Mouse (Mus musculus): ENCODE results near the gene Hpn. TPM values are rescaled to one million over a fixed set of nuclear protein-coding genes. Genes with fewer than 3 reads are reported as not detected.

Gene Hpn
- polyA plus RNA-seq, 1 experiment: 7.0 TPM

- DNase-seq: no peak
- Histone ChIP-seq H3K27ac (ENCODE audit: control insufficient read depth, insufficient read depth, low read length) (no peak overlapping the region), H3K27me3 (ENCODE audit: control insufficient read depth, insufficient read depth, low read length) (no peaks in the 10 kb centered on the region), H3K36me3 (ENCODE audit: control insufficient read depth, insufficient read depth, low read length) (peaks cover 40% of the 10 kb centered on the region), H3K4me1 (replicated peaks; ENCODE audit: control insufficient read depth, insufficient read depth, low read length) (peaks cover 35% of the 10 kb centered on the region), H3K4me3 (ENCODE audit: control insufficient read depth, insufficient read depth, low read length) (no peak overlapping the region)
- peak; percentile 37; the same call in 1 of the 2 replicates for TF ChIP-seq CTCF (IDR thresholded peaks at IDR 0.05; ENCODE audit: borderline replicate concordance, control insufficient read depth, extremely low read depth, insufficient read depth, low read length, poor library complexity)
- no peak for TF ChIP-seq POLR2A (IDR thresholded peaks at IDR 0.05; ENCODE audit: control insufficient read depth, extremely low read depth, insufficient read depth, low read length, poor library complexity)
- 95% methylated on average over 16 of the region's 16 CpGs for WGBS
Observed at GRCm38 (mm10) chr7:31144886-31145285, 29.8 kb upstream of the Hpn start.

- no peak for TF ChIP-seq CTCF (IDR thresholded peaks at IDR 0.05; ENCODE audit: borderline replicate concordance, control insufficient read depth, extremely low read depth, insufficient read depth, low read length, poor library complexity)
- Histone ChIP-seq H3K4me1 (replicated peaks; ENCODE audit: control insufficient read depth, insufficient read depth, low read length) (no peaks in the 10 kb centered on the region), H3K4me3 (ENCODE audit: control insufficient read depth, insufficient read depth, low read length) (no peak overlapping the region), H3K36me3 (ENCODE audit: control insufficient read depth, insufficient read depth, low read length) (peaks cover 79% of the 10 kb centered on the region), H3K27ac (ENCODE audit: control insufficient read depth, insufficient read depth, low read length) (no peak overlapping the region), H3K27me3 (ENCODE audit: control insufficient read depth, insufficient read depth, low read length) (no peaks in the 10 kb centered on the region)
- no peak for DNase-seq
- 95% methylated on average over 10 of the region's 10 CpGs for WGBS
Observed at GRCm38 (mm10) chr7:31140941-31141340, 25.9 kb upstream of the Hpn start.

- no peak for TF ChIP-seq CTCF (IDR thresholded peaks at IDR 0.05; ENCODE audit: borderline replicate concordance, control insufficient read depth, extremely low read depth, insufficient read depth, low read length, poor library complexity)
- TF ChIP-seq POLR2A (IDR thresholded peaks at IDR 0.05; ENCODE audit: control insufficient read depth, extremely low read depth, insufficient read depth, low read length, poor library complexity): no peak
- no peak for DNase-seq
- Histone ChIP-seq H3K27ac (ENCODE audit: control insufficient read depth, insufficient read depth, low read length) (no peak overlapping the region), H3K27me3 (ENCODE audit: control insufficient read depth, insufficient read depth, low read length) (no peaks in the 10 kb centered on the region), H3K4me3 (ENCODE audit: control insufficient read depth, insufficient read depth, low read length) (no peak overlapping the region), H3K4me1 (replicated peaks; ENCODE audit: control insufficient read depth, insufficient read depth, low read length) (no peaks in the 10 kb centered on the region), H3K36me3 (ENCODE audit: control insufficient read depth, insufficient read depth, low read length) (peaks cover 85% of the 10 kb centered on the region)
- WGBS: 95% methylated on average over 4 of the region's 4 CpGs
Observed at GRCm38 (mm10) chr7:31140302-31140701, 25.2 kb upstream of the Hpn start.

GRCm38 (mm10) chr7:31139765-31140164 lies 24.7 kb upstream of the Hpn start:
- H3K36me3 ChIP-seq (ENCODE audit: control insufficient read depth, insufficient read depth, low read length): peaks cover 91% of the 10 kb centered on the region
- no peak overlapping the region for H3K27ac ChIP-seq (ENCODE audit: control insufficient read depth, insufficient read depth, low read length)

GRCm38 (mm10) chr7:31135717-31136116 lies 20.6 kb upstream of the Hpn start:
- DNase-seq: no peak
- no peak for TF ChIP-seq POLR2A (IDR thresholded peaks at IDR 0.05; ENCODE audit: control insufficient read depth, extremely low read depth, insufficient read depth, low read length, poor library complexity)
- TF ChIP-seq CTCF (IDR thresholded peaks at IDR 0.05; ENCODE audit: borderline replicate concordance, control insufficient read depth, extremely low read depth, insufficient read depth, low read length, poor library complexity): no peak
- 95% methylated on average over 10 of the region's 10 CpGs for WGBS

More at GRCm38 (mm10) chr7:31139765-31140164, 24.7 kb upstream of the Hpn start:
- Histone ChIP-seq H3K27me3 (ENCODE audit: control insufficient read depth, insufficient read depth, low read length) (no peaks in the 10 kb centered on the region), H3K4me3 (ENCODE audit: control insufficient read depth, insufficient read depth, low read length) (no peak overlapping the region), H3K4me1 (replicated peaks; ENCODE audit: control insufficient read depth, insufficient read depth, low read length) (no peaks in the 10 kb centered on the region)
- 76% methylated on average over 5 of the region's 5 CpGs for WGBS
- no peak for TF ChIP-seq POLR2A (IDR thresholded peaks at IDR 0.05; ENCODE audit: control insufficient read depth, extremely low read depth, insufficient read depth, low read length, poor library complexity)
- peak; percentile 82 for TF ChIP-seq CTCF (IDR thresholded peaks at IDR 0.05; ENCODE audit: borderline replicate concordance, control insufficient read depth, extremely low read depth, insufficient read depth, low read length, poor library complexity)
- DNase-seq: peak; percentile 79

GRCm38 (mm10) chr7:31131866-31132265 lies 16.8 kb upstream of the Hpn start:
- DNase-seq: no peak
- TF ChIP-seq CTCF (IDR thresholded peaks at IDR 0.05; ENCODE audit: borderline replicate concordance, control insufficient read depth, extremely low read depth, insufficient read depth, low read length, poor library complexity) (no peak), POLR2A (IDR thresholded peaks at IDR 0.05; ENCODE audit: control insufficient read depth, extremely low read depth, insufficient read depth, low read length, poor library complexity) (no peak)
- Histone ChIP-seq H3K4me3 (ENCODE audit: control insufficient read depth, insufficient read depth, low read length) (no peak overlapping the region), H3K27me3 (ENCODE audit: control insufficient read depth, insufficient read depth, low read length) (no peaks in the 10 kb centered on the region; the same call in 1 of the 2 replicates), H3K36me3 (ENCODE audit: control insufficient read depth, insufficient read depth, low read length) (peaks cover 80% of the 10 kb centered on the region), H3K27ac (ENCODE audit: control insufficient read depth, insufficient read depth, low read length) (no peak overlapping the region), H3K4me1 (replicated peaks; ENCODE audit: control insufficient read depth, insufficient read depth, low read length) (no peaks in the 10 kb centered on the region)
- WGBS: 97% methylated on average over 4 of the region's 4 CpGs

More at GRCm38 (mm10) chr7:31135717-31136116, 20.6 kb upstream of the Hpn start:
- H3K4me1 ChIP-seq (replicated peaks; ENCODE audit: control insufficient read depth, insufficient read depth, low read length): no peaks in the 10 kb centered on the region
- H3K27ac ChIP-seq (ENCODE audit: control insufficient read depth, insufficient read depth, low read length): no peak overlapping the region
- H3K4me3 ChIP-seq (ENCODE audit: control insufficient read depth, insufficient read depth, low read length): no peak overlapping the region
- H3K36me3 ChIP-seq (ENCODE audit: control insufficient read depth, insufficient read depth, low read length): peaks cover 97% of the 10 kb centered on the region
- H3K27me3 ChIP-seq (ENCODE audit: control insufficient read depth, insufficient read depth, low read length): no peaks in the 10 kb centered on the region

- Histone ChIP-seq H3K27ac (ENCODE audit: control insufficient read depth, insufficient read depth, low read length) (no peak overlapping the region), H3K4me1 (replicated peaks; ENCODE audit: control insufficient read depth, insufficient read depth, low read length) (no peaks in the 10 kb centered on the region), H3K4me3 (ENCODE audit: control insufficient read depth, insufficient read depth, low read length) (no peak overlapping the region), H3K36me3 (ENCODE audit: control insufficient read depth, insufficient read depth, low read length) (peaks cover 70% of the 10 kb centered on the region), H3K27me3 (ENCODE audit: control insufficient read depth, insufficient read depth, low read length) (peaks cover 9% of the 10 kb centered on the region)
- TF ChIP-seq POLR2A (IDR thresholded peaks at IDR 0.05; ENCODE audit: control insufficient read depth, extremely low read depth, insufficient read depth, low read length, poor library complexity): no peak
- peak; percentile 77; the same call in 1 of the 2 replicates for TF ChIP-seq CTCF (IDR thresholded peaks at IDR 0.05; ENCODE audit: borderline replicate concordance, control insufficient read depth, extremely low read depth, insufficient read depth, low read length, poor library complexity)
- WGBS: 46% methylated on average over 4 of the region's 4 CpGs
- peak; percentile 63 for DNase-seq
Observed at GRCm38 (mm10) chr7:31130841-31131240, 15.8 kb upstream of the Hpn start.
